Mouse (Mus musculus): ENCODE measurements around the gene A4gnt. TPM values are rescaled to one million over a fixed set of nuclear protein-coding genes. Genes with fewer than 3 reads are reported as not detected.

The A4gnt gene
- polyA plus RNA-seq, 1 experiment from 2014 or later: not detected

- Histone ChIP-seq H3K36me3 (peaks cover 93% of the 10 kb centered on the region), H3K27ac (no peak overlapping the region), H3K27me3 (ENCODE audit: low read depth, poor library complexity, severe bottlenecking) (no peaks in the 10 kb centered on the region), H3K9me3 (replicated peaks) (no peaks in the 10 kb centered on the region), H3K4me1 (no peaks in the 10 kb centered on the region), H3K4me3 (no peak overlapping the region)
- DNase-seq (ENCODE audit: low spot score): no peak
- 95% methylated on average over 6 of the region's 6 CpGs for whole genome bisulfite sequencing
These were observed 33.1 kb downstream of the A4gnt start for GRCm38 (mm10) chr9:99645416-99645815.

DNA sequence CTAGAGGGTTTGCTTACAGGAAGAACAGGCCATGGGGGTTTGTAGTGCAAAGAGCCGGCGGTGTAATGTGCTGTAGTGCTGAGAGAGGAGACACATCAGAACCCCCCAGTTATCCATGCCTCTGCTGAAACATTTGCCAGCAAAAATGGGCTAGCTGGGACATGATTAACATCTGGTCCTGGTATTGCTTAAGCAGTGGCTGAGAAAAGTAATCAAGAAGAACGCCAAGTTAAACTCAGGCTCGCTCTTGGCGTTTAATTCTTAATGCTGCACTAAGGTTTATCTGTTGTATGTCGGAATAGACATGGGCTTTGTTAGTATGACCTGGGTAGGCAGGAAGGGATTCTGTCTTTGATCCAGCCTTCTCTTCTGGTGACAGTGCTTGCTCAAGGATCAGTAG lies 33.8 kb downstream of the A4gnt start:
- no peak overlapping the region for H3K27ac ChIP-seq
- H3K27me3 ChIP-seq (ENCODE audit: low read depth, poor library complexity, severe bottlenecking): no peaks in the 10 kb centered on the region
- WGBS: 94% methylated on average over 6 of the region's 6 CpGs
- no peaks in the 10 kb centered on the region for H3K9me3 ChIP-seq (replicated peaks)
- no peak overlapping the region for H3K4me3 ChIP-seq
- H3K4me1 ChIP-seq: no peaks in the 10 kb centered on the region
- no peak for DNase-seq (ENCODE audit: low spot score)
- peaks cover 95% of the 10 kb centered on the region for H3K36me3 ChIP-seq

DNA sequence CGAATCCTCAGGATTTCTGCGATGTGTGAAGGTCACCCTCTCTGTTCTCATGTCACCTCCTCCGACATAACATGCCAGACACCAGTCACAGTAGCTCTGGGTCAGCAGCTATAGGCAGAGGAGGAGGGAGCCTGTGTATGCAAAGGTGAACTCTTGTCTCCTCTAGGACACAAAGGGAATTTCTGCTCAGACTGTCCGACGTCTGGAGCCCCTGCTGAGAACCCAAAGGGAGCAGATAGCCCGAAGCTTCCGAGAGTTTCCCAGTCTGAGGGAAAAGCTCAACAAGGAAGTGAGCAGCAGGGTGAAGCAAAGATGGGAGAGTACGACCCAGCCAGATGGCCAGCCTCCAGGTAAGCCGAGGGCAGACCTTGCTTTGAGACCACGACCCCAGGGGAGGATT lies 48.5 kb downstream of the A4gnt start:
- no peaks in the 10 kb centered on the region for H3K27me3 ChIP-seq (ENCODE audit: low read depth, poor library complexity, severe bottlenecking)
- H3K4me3 ChIP-seq: no peak overlapping the region
- WGBS: 88% methylated on average over 10 of the region's 10 CpGs
- no peak for DNase-seq (ENCODE audit: low spot score)
- H3K36me3 ChIP-seq: peaks cover 97% of the 10 kb centered on the region
- no peak overlapping the region for H3K27ac ChIP-seq
- H3K9me3 ChIP-seq (replicated peaks): no peaks in the 10 kb centered on the region
- no peaks in the 10 kb centered on the region for H3K4me1 ChIP-seq

DNA sequence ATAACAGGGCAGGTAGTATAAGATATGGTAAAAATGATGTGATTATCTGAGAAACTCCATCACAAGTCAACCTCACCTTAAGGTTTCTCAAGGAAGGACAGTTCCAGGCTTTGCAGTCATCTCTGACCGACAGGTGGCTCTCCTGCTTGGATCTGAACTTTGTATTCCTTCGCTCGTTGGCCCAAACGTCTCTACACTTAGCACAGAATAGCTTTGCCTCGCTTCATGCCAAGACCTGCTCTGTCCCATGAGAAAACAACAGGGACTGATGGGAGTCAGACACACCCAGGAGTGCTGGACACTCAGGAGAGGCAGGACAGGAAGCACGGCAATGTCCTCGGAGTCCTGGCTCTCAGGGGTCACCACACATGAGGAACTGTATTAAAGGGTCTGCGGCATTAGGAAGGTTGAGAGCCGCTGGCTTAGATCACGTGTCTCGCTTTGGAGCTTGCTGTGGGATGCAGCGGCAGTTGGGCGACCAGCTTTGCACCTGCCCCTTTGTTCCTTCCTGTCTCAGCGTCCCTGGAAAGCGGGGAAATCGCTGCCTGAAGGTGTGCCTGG lies 49.4 kb downstream of the A4gnt start:
- no peaks in the 10 kb centered on the region for H3K4me1 ChIP-seq
- H3K36me3 ChIP-seq: peaks cover 97% of the 10 kb centered on the region
- no peaks in the 10 kb centered on the region for H3K27me3 ChIP-seq (ENCODE audit: low read depth, poor library complexity, severe bottlenecking)
- no peak overlapping the region for H3K27ac ChIP-seq
- no peaks in the 10 kb centered on the region for H3K9me3 ChIP-seq (replicated peaks)
- 83% methylated on average over 16 of the region's 16 CpGs for WGBS
- no peak for DNase-seq (ENCODE audit: low spot score)
- no peak overlapping the region for H3K4me3 ChIP-seq

DNA sequence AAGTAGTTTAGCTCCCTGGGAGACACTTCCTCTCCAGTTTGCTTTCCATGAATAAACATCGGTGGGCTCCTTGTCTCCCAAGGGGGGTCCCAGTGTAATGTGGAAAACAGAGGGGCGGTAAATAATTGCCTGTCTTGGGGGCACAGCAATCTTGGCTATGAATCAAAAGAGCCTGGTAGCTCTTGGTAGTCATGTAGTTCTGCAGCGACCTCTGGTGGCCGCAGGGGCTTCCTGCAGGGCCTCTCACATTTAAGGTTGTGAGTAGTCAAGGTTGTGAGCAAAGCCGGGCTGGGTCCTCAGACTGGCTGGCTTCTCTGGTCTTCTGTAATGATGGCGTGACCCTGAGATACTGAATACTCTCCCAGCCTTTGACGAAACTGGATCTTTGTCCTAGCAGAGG lies 50.1 kb downstream of the A4gnt start:
- 31% methylated on average over 7 of the region's 7 CpGs for WGBS
- peaks cover 97% of the 10 kb centered on the region for H3K36me3 ChIP-seq

GRCm38 (mm10) chr9:99662887-99663286 lies 50.6 kb downstream of the A4gnt start:
- H3K27ac ChIP-seq: no peak overlapping the region
- 92% methylated on average over 10 of the region's 10 CpGs for WGBS
- H3K4me1 ChIP-seq: no peaks in the 10 kb centered on the region
- H3K27me3 ChIP-seq (ENCODE audit: low read depth, poor library complexity, severe bottlenecking): no peaks in the 10 kb centered on the region
- H3K36me3 ChIP-seq: peaks cover 97% of the 10 kb centered on the region
- H3K9me3 ChIP-seq (replicated peaks): no peaks in the 10 kb centered on the region
- no peak for DNase-seq (ENCODE audit: low spot score)
- no peak overlapping the region for H3K4me3 ChIP-seq

More for the DNA sequence above, 50.1 kb downstream of the A4gnt start:
- Histone ChIP-seq H3K4me3 (no peak overlapping the region), H3K9me3 (replicated peaks) (no peaks in the 10 kb centered on the region), H3K27me3 (ENCODE audit: low read depth, poor library complexity, severe bottlenecking) (no peaks in the 10 kb centered on the region), H3K4me1 (no peaks in the 10 kb centered on the region), H3K27ac (no peak overlapping the region)
- DNase-seq (ENCODE audit: low spot score): peak; percentile 86

DNA sequence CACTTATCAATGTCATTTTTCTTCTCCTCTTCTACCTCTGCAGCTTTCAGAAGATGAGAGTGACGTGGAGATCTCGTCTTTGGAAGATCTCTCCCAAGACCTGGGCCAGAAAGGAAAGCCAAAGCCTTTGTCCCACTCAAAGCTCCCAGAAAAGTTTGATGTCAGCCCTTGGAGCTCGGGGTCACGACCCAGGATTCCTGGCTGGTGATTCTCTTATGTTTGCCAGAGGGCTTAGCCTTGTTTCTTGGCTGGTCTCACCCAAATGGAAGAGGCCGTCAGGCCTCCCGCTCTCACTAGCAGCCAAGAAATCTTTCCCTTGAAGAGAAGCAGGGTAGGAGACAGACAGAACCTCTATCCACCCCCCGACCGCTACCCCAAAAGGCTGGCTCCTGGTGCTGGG lies 55.3 kb downstream of the A4gnt start:
- Histone ChIP-seq H3K4me1 (no peaks in the 10 kb centered on the region), H3K9me3 (replicated peaks) (no peaks in the 10 kb centered on the region), H3K36me3 (peaks cover 89% of the 10 kb centered on the region), H3K27ac (no peak overlapping the region), H3K27me3 (ENCODE audit: low read depth, poor library complexity, severe bottlenecking) (no peaks in the 10 kb centered on the region), H3K4me3 (no peak overlapping the region)
- no peak for DNase-seq (ENCODE audit: low spot score)
- WGBS: 89% methylated on average over 8 of the region's 8 CpGs

- DNase-seq (ENCODE audit: low spot score): no peak
- WGBS: 41% methylated on average over 2 of the region's 2 CpGs
These were observed 59.3 kb downstream of the A4gnt start for GRCm38 (mm10) chr9:99671603-99672002.

More at GRCm38 (mm10) chr9:99671603-99672002, 59.3 kb downstream of the A4gnt start:
- Histone ChIP-seq H3K27me3 (ENCODE audit: low read depth, poor library complexity, severe bottlenecking) (no peaks in the 10 kb centered on the region), H3K36me3 (peaks cover 56% of the 10 kb centered on the region), H3K27ac (no peak overlapping the region), H3K4me1 (no peaks in the 10 kb centered on the region), H3K9me3 (replicated peaks) (no peaks in the 10 kb centered on the region), H3K4me3 (no peak overlapping the region)

Other genes starting within 250 kb of the A4gnt start
- gene Mras, start 175.1 kb upstream of the A4gnt start, polyA plus RNA-seq (2016; fragmentation: Nextera tagmentation; extraction: Ambion mirVana): 8.8 and 11.9 TPM in 2 replicates
- gene Nme9, start 161.0 kb upstream of the A4gnt start, polyA plus RNA-seq (2016; fragmentation: Nextera tagmentation; extraction: Ambion mirVana): not detected in 2 replicates
- 19.7 and 21.7 TPM in 2 replicates for gene Armc8, start 43.6 kb upstream of the A4gnt start, polyA plus RNA-seq (2016; fragmentation: Nextera tagmentation; extraction: Ambion mirVana)
- 42.7 and 43.3 TPM in 2 replicates for gene Dbr1, start 36.7 kb upstream of the A4gnt start, polyA plus RNA-seq (2016; fragmentation: Nextera tagmentation; extraction: Ambion mirVana)
- gene Dzip1l, start 17.0 kb downstream of the A4gnt start, polyA plus RNA-seq (2016; fragmentation: Nextera tagmentation; extraction: Ambion mirVana): 29.9 and 30.1 TPM in 2 replicates
- gene Cldn18, start 104.8 kb downstream of the A4gnt start, polyA plus RNA-seq (2016; fragmentation: Nextera tagmentation; extraction: Ambion mirVana): not detected in 2 replicates

Data from limb, embryonic 10.5 days (tissue).